Mouse (Mus musculus) heart, adult 2 months (tissue): ENCODE results near the gene Mip. TPM values are rescaled to one million over a fixed set of nuclear protein-coding genes. Genes with fewer than 3 reads are reported as not detected.
"Not testable (repeated sequence)": the region's sequence is repeated elsewhere in the genome, so short reads cannot be mapped to it uniquely, and the experiment has no call there.

ENCODE experiments used
- DNase-seq, 2 experiments: peaks; one replicate each; pipeline ENCODE4 v3.0.0; 2021
- H3K27ac ChIP-seq: fragments of 200-600 bp; 2 replicates; pipeline ENCODE4 v1.8.1; 2022
- H3K27me3 ChIP-seq: fragments of 200-500 bp; 2 replicates; pipeline ENCODE4 v1.6.1; 2012; ENCODE audit warnings: mild to moderate bottlenecking, low read length, inconsistent platforms, mixed read lengths; ENCODE audit not compliant: control insufficient read depth, insufficient read depth
- H3K36me3 ChIP-seq: fragments of 200-500 bp; 2 replicates; pipeline ENCODE4 v1.6.1; 2012; ENCODE audit warnings: low read length, inconsistent platforms; ENCODE audit not compliant: control insufficient read depth, insufficient read depth
- H3K4me1 ChIP-seq: fragments of 200-500 bp; 2 replicates; pipeline ENCODE4 v1.6.1; 2011; ENCODE audit warnings: low read length; ENCODE audit not compliant: control insufficient read depth, insufficient read depth
- H3K4me3 ChIP-seq: fragments of 200-600 bp; 2 replicates; pipeline ENCODE4 v1.8.1; 2022
- H3K79me2 ChIP-seq: fragments of 200-500 bp; replicated peaks from 2 replicates; pipeline ENCODE4 v1.6.1; 2012; ENCODE audit warnings: mild to moderate bottlenecking, inconsistent platforms, low read length, moderate library complexity, mixed read lengths; ENCODE audit not compliant: control insufficient read depth, insufficient read depth
- H3K9ac ChIP-seq: fragments of 200-500 bp; 2 replicates; pipeline ENCODE4 v1.6.1; 2012; ENCODE audit warnings: low read depth, mild to moderate bottlenecking, control low read depth, inconsistent platforms, low read length, mixed read lengths
- CTCF ChIP-seq: fragments of 200-600 bp; IDR thresholded peaks from 2 replicates; pipeline ENCODE4 v1.8.1; 2022; ENCODE audit warnings: antibody characterized with exemption, mild to moderate bottlenecking, moderate library complexity
- EP300 ChIP-seq: fragments of 200-500 bp; IDR thresholded peaks from 2 replicates; pipeline ENCODE4 v1.6.1; 2011; ENCODE audit warnings: low read depth, low read length, control low read depth; ENCODE audit not compliant: insufficient read depth
- POLR2A ChIP-seq: fragments of 200-500 bp; IDR thresholded peaks from 2 replicates; pipeline ENCODE4 v1.6.1; 2011; ENCODE audit warnings: mild to moderate bottlenecking, low read depth, low read length, control low read depth; ENCODE audit not compliant: insufficient read depth
- WGBS: fragments of 180-500 bp; shearing (Covaris S2); methylation state at CpG from one replicate; pipeline ENCODE4 v1.1.7; 2018; 5-methylcytosine and 5-hydroxymethylcytosine counted together
- intact Hi-C: fragments of 180-260 bp; cut with DNase I; formaldehyde crosslinking; loops from one replicate; pipeline ENCODE4 v1.15.1; 2025
- polyA plus RNA-seq: library from polyadenylated mRNA; depleted of rRNA; stranded (reverse); fragments of >200 nt; gene quantifications from 2 replicates; pipeline ENCODE4 v1.2.3, GENCODE M21; 2012
- total RNA-seq, 2 experiments: library from RNA; stranded (reverse); gene quantifications; 2 replicates each; pipeline ENCODE4 v1.2.3; 2021

Gene Mip
- total and polyA plus RNA-seq, 3 experiments, result not detected

DNA sequence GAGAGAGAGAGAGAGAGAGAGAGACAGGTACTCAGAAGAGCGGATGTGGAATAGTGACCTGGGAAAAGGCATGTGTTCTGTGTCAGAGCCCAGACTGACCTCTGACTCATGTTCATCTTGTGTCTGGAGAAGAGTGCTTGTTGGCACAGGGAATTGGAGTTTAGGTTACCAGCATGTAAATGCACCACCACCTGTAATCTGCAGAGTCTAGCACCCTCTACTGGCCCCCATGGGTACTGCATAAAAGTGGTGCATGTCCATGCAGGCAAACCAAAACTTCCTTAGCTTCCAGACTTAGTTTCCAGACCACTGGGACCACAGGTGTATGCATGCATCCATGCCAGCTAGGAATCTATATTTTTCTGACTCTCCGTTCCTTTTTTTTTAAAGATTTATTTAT lies 39.7 kb upstream of the Mip start:
- TF ChIP-seq CTCF (peak; percentile 98), POLR2A (no peak), EP300 (peak; percentile 83; the same call in 1 of the 2 replicates)
- intact Hi-C loops, result loop anchor here (1.0 to 10.0 kb wide), 3 partner anchors 46 to 231 kb away; no protein-coding TSS in a partner anchor

DNA sequence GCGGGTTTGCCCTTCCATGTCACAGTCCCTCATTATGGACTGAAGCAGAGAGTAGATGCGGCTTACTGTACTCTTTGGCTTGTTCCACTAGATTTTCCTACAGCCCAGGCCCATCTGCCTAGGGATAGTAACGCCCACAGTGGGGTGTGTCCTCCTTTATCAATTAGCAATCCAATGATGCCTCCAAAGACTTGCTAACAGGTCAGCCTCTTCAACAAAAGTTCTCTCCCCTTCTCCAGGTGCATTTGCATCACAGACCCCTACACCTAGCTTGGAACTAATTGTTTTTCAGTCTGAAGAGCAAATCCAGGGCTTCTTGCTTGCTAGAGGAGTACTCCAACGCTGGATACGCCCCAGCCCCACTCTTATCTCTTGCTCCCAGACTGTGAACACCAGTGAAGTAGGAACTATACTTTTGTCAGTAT lies 38.4 kb upstream of the Mip start:
- no peaks in the 10 kb centered on the region for H3K36me3 ChIP-seq
- H3K79me2 ChIP-seq, result no peaks in the 10 kb centered on the region
- peaks cover 1% of the 10 kb centered on the region; the same call in 1 of the 2 replicates for H3K4me1 ChIP-seq
- H3K4me3 ChIP-seq, result no peak overlapping the region
- H3K9ac ChIP-seq, result no peak overlapping the region
- intact Hi-C loops, result loop anchor here (2.0 to 10.0 kb wide), 2 partner anchors 94 to 232 kb away; no protein-coding TSS in a partner anchor
- no peak for DNase-seq
- TF ChIP-seq POLR2A (no peak), CTCF (no peak), EP300 (no peak)
- 59% methylated on average over 5 of the region's 5 CpGs for WGBS
- H3K27me3 ChIP-seq, result no peaks in the 10 kb centered on the region
- H3K27ac ChIP-seq, result no peak overlapping the region

More for the DNA sequence above, 39.7 kb upstream of the Mip start:
- 35% methylated on average over 2 of the region's 2 CpGs for WGBS
- Histone ChIP-seq H3K27ac (no peak overlapping the region), H3K79me2 (no peaks in the 10 kb centered on the region), H3K4me3 (no peak overlapping the region), H3K4me1 (peaks cover 1% of the 10 kb centered on the region; the same call in 1 of the 2 replicates), H3K27me3 (no peaks in the 10 kb centered on the region), H3K9ac (no peak overlapping the region), H3K36me3 (no peaks in the 10 kb centered on the region)
- DNase-seq, result peak; percentile 76 to 85

DNA sequence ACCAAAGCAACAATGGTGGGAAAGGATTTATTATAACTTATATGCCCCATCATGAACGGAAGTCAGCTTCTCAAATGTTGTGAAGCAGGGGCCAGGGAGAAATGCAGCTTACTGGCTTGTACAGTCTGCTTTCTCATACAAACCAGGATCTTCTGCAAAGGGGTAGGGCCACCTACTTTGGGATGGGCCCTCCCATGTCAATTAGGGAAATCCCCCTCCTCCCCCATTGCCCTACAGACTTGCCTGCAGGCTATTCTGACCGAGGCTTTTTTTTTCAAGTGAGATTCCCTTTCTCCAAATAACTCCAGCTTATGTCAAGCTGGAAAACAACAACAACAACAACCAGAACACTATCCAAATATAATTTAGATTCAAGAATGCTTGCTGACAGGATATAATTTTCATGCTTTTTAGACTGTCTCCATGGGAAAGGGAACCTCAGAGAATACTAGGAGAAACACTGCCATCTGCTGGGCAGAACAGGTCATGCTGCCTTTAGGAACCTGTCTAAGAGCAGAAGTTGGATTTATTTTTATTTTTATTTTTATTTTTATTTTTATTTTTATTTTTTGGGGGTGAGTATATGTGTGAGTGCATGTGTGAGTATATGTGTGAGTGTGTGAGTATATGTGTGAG lies 37.3 kb upstream of the Mip start:
- DNase-seq, result peak; percentile 58 to 79
- no peak overlapping the region for H3K4me3 ChIP-seq
- TF ChIP-seq CTCF (peak; percentile 90), EP300 (no peak)
- H3K27me3 ChIP-seq, result no peaks in the 10 kb centered on the region
- H3K79me2 ChIP-seq, result no peaks in the 10 kb centered on the region
- H3K9ac ChIP-seq, result no peak overlapping the region
- intact Hi-C loops, result loop anchor here (10.0 kb wide), 1 partner anchor 234 kb away; no protein-coding TSS in a partner anchor
- WGBS, result 51% methylated on average over 2 of the region's 2 CpGs
- H3K36me3 ChIP-seq, result no peaks in the 10 kb centered on the region
- no peak overlapping the region for H3K27ac ChIP-seq
- peaks cover 1% of the 10 kb centered on the region; the same call in 1 of the 2 replicates for H3K4me1 ChIP-seq

DNA sequence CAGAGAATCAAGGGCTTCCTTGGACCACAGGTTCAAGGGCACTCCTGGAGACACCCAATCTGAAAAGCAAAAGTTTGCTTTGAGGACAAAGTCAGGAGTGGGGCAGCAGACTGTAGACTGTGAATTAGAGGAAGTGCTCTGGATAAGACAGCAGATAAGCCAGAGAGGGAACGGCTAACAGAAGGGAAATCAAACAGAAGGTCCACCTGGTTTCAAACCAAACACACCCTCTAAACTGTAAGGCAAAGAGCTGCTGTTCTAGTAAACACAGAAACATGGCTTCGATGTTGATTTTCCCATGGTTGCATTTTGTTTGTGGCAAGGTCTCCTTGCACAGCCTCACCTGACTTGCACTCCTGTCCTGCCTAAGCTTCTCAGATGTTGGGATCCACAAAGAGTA lies 34.2 kb upstream of the Mip start:
- H3K9ac ChIP-seq, result no peak overlapping the region
- intact Hi-C loops, result no loop called here
- H3K36me3 ChIP-seq, result no peaks in the 10 kb centered on the region
- H3K27ac ChIP-seq, result no peak overlapping the region
- WGBS, result 48% methylated on average over 2 of the region's 2 CpGs
- no peaks in the 10 kb centered on the region for H3K4me1 ChIP-seq
- H3K27me3 ChIP-seq, result no peaks in the 10 kb centered on the region
- H3K4me3 ChIP-seq, result no peak overlapping the region
- DNase-seq, result no peak
- no peaks in the 10 kb centered on the region for H3K79me2 ChIP-seq
- no peak for TF ChIP-seq CTCF
- TF ChIP-seq EP300, result no peak
- no peak for TF ChIP-seq POLR2A

DNA sequence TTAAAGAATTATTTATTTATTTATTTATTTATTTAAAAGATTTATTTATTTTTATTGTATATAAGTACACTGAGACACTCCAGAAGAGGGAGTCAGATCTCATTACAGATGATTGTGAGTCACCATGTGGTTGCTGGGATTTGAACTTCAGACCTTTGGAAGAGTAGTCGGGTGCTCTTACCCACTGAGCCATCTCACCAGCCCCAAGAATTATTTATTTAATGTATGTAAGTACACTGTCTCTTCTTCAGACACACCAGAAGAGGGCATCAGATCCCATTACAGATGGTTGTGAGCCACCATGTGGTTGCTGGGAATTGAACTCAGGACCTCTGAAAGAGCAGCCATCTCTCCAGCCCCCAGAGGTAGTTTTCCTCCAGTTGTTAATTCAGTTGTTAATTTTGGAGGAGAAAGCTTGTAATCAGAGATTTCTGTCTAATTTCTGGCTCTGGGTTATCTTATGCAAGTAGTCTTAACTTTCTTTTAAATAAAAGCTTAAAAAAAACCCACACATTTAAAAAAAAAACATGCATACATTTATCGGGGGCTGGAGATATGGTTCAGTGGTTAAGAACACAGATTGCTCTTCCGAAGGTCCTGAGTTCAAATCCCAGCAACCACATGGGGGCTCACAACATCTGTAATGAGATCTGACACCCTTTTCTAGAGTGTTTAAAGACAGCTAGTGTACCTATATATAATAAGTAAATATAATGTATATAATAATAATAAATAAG lies 33.4 kb upstream of the Mip start:
- intact Hi-C loops, DNase-seq, H3K4me1 ChIP-seq, H3K36me3 ChIP-seq, H3K9ac ChIP-seq, H3K79me2 ChIP-seq, H3K4me3 ChIP-seq, H3K27me3 ChIP-seq, H3K27ac ChIP-seq: not testable (repeated sequence)
- 95% methylated on average over 3 of the region's 3 CpGs for WGBS

DNA sequence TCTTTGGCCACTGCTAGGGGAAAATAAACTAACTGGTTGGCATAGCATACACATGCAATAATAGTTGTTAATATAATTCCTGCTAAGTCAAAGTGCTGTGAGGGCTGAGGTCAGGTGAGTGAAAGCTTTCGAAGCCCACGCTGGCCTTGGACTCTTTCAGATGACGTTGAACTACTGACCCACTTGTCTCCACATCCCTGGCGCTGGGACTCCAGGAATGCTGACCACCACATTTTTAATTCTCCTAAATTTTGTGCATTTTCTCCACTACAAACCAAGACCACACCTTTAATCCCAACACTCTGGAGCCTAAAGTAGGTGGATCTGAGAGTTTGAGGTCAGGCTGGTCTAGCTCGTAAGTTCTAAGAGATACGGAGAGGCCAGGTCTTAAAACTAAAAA lies 32.5 kb upstream of the Mip start:
- Histone ChIP-seq H3K27ac (no peak overlapping the region), H3K36me3 (no peaks in the 10 kb centered on the region), H3K9ac (no peak overlapping the region), H3K27me3 (no peaks in the 10 kb centered on the region), H3K4me1 (no peaks in the 10 kb centered on the region), H3K79me2 (no peaks in the 10 kb centered on the region), H3K4me3 (no peak overlapping the region)
- no peak for TF ChIP-seq EP300
- TF ChIP-seq POLR2A, result no peak
- no peak for TF ChIP-seq CTCF
- DNase-seq, result no peak
- intact Hi-C loops, result no loop called here
- WGBS, result 94% methylated on average over 6 of the region's 6 CpGs
